23 mouse cellular contexts compared by ENCODE assay signal in the genomic region with DNA sequence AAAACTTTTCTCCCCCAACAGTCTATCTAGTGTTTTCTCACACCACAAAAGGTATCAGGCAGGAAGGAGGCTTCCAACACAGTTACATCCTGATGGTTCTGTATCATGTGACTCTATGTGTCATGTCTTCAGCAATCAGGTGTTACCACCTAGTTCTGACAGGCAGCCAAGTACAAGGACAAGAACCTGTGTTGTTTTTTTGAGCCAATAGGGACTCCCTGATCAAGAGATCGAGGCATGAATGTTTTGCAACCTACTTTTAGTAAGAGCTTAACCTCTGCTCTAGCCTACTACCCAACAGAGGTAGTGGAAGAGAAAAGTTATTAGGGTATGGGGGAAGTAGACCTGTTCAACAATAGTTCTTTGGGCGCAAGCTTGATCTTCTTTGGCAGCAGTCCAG. TPM values are rescaled to one million over a fixed set of nuclear protein-coding genes. Genes with fewer than 3 reads are reported as not detected.
"Had no signal": no experiment of that assay in that cellular context is flagged by ENCODE, and none has a peak within 500 bp of the region (broad histone marks: within the 10 kb centered on the region; RNA-seq: fewer than 3 reads in every experiment).

No protein-coding gene starts in this region.

- H3K4me1 ChIP-seq: neural tube, embryonic 15.5 days; stomach, embryonic 15.5 days had no signal

- H3K36me3 ChIP-seq: neural tube, embryonic 15.5 days; stomach, embryonic 15.5 days had no signal

- H3K27ac ChIP-seq: neural tube, embryonic 15.5 days; stomach, embryonic 15.5 days; stomach, postnatal 0 days had no signal

- H3K9ac ChIP-seq: neural tube, embryonic 15.5 days; stomach, embryonic 15.5 days had no signal

- H3K9me3 ChIP-seq: stomach, embryonic 15.5 days had no signal

- DNase-seq: retina, postnatal 1 day; right cerebral cortex, adult 18-20 months; right cerebral cortex, postnatal 14 days; right cerebral cortex, postnatal 25 days; right cerebral cortex, postnatal 4 days; spleen, adult 18-20 months; thymus, adult 18-20 months; thymus, adult 2 months; thymus, postnatal 14 days; thymus, postnatal 25 days; thymus, postnatal 36 days; thymus, postnatal 4 days had no signal

- H3K4me3 ChIP-seq: neural tube, embryonic 15.5 days; stomach, embryonic 15.5 days had no signal

- H3K27me3 ChIP-seq: neural tube, embryonic 15.5 days; stomach, embryonic 15.5 days had no signal

RNA-seq across cellular contexts. Expression of a gene that starts 6.6 kb away (rescaled TPM):
- total RNA-seq: neutrophil, adult 5-6 weeks had no signal
- polyA plus RNA-seq: neural tube, embryonic 14.5 days; neural tube, embryonic 15.5 days; small intestine, adult 2 months; spleen, adult 2 months; stomach, embryonic 14.5 days; stomach, embryonic 15.5 days; stomach, embryonic 16.5 days; stomach, postnatal 0 days; testis, adult 2 months; urinary bladder, adult 2 months had no signal
